Mouse (Mus musculus): Measurements from ENCODE around the gene Actbl2. TPM values are rescaled to one million over a fixed set of nuclear protein-coding genes. Genes with fewer than 3 reads are reported as not detected.

Gene Actbl2
- polyA plus RNA-seq, 1 experiment from 2014 or later = not detected

DNA sequence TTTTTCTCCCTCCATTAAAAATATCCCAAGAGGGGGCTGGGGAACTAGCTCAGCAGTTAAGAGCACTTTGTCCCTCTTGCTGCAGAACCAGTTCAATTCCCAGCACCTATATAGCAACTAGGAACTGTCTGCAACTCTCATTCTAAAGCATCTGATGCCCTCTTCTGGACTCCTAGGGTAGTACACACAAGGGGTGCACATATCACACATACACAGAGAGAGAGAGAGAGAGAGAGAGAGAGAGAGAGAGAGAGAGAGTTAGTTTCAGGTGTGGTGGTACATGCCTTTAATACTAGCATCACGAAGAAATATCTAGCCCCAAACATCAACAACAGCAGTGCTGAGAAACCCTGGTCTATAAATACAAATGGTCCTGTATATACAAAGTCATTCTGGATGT lies 17.5 kb upstream of the Actbl2 start:
- DNase-seq (ENCODE audit: low spot score) (no peak), ATAC-seq (no peak)
- no peak overlapping the region for H3K9ac ChIP-seq (ENCODE audit: low read length)
- H3K4me1 ChIP-seq (ENCODE audit: control insufficient read depth, insufficient read depth, low read length) = no peaks in the 10 kb centered on the region
- H3K27ac ChIP-seq (ENCODE audit: low read depth, low read length) = no peak overlapping the region
- no peaks in the 10 kb centered on the region for H3K9me3 ChIP-seq (replicated peaks; ENCODE audit: control insufficient read depth, low read length)
- H3K4me2 ChIP-seq (ENCODE audit: low read length) = no peak overlapping the region
- H3K4me3 ChIP-seq (ENCODE audit: low read depth, low read length) = no peak overlapping the region
- WGBS = 80% methylated on average over 1 of the region's 1 CpGs
- no peaks in the 10 kb centered on the region for H3K27me3 ChIP-seq (replicated peaks; ENCODE audit: control insufficient read depth, insufficient read depth, low read length)
- no peaks in the 10 kb centered on the region for H3K36me3 ChIP-seq (ENCODE audit: control insufficient read depth, insufficient read depth, low read length)

DNA sequence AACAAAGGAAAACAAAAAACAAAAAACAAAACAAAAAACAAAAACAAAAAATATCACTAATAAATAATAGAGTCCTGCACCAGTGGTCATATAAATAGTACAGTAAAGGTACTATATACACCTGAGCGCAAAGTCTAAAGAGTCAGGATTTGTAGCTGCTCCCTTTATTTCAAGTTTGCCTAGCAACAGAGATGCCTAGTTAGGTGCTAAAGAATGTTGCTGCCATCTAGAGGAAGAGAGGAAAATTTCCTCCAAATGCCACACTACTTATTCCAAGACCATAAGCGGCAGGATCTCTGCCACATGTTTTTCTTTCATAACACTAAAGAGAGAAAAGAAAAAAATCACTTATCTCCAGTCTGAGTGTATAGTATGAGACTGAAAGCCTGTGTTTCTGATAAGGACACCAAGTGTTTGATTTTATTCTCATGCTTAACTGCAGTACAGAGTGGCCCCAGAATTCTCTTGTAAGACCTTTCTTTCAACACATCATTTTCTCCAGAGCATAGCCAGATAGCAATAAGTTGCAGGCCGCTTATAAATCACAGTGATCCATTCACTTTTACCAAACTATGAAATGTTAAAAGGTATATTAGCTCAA lies 16.8 kb upstream of the Actbl2 start:
- Histone ChIP-seq H3K9me3 (replicated peaks; ENCODE audit: control insufficient read depth, low read length) (no peaks in the 10 kb centered on the region), H3K27ac (ENCODE audit: low read depth, low read length) (no peak overlapping the region), H3K4me2 (ENCODE audit: low read length) (no peak overlapping the region), H3K27me3 (replicated peaks; ENCODE audit: control insufficient read depth, insufficient read depth, low read length) (no peaks in the 10 kb centered on the region), H3K9ac (ENCODE audit: low read length) (no peak overlapping the region), H3K36me3 (ENCODE audit: control insufficient read depth, insufficient read depth, low read length) (no peaks in the 10 kb centered on the region), H3K4me1 (ENCODE audit: control insufficient read depth, insufficient read depth, low read length) (no peaks in the 10 kb centered on the region), H3K4me3 (ENCODE audit: low read depth, low read length) (no peak overlapping the region)
- ATAC-seq (peak; percentile 80), DNase-seq (ENCODE audit: low spot score) (peak; percentile 90)
- WGBS = 40% methylated on average over 3 of the region's 3 CpGs

DNA sequence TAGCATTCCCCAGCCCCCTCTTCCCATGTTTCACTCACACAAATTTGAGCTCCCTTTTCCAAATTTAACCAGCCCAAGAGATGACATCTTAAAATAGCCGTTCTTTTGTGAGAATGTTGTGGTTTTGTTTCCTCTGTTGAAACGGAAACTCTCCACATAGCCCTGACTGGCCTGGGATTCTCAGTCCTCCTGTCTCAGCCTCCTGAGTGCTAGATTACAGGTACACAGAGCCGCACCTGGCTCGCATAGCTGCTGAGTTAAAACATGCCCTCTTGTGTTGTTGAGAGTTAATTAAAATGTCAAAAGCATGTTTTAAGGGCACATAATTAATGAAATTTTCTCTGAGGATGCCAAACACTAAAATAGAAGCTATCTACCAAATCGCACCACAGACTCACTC lies 3.7 kb upstream of the Actbl2 start:
- Histone ChIP-seq H3K4me1 (ENCODE audit: control insufficient read depth, insufficient read depth, low read length) (no peaks in the 10 kb centered on the region), H3K27me3 (replicated peaks; ENCODE audit: control insufficient read depth, insufficient read depth, low read length) (no peaks in the 10 kb centered on the region), H3K36me3 (ENCODE audit: control insufficient read depth, insufficient read depth, low read length) (no peaks in the 10 kb centered on the region), H3K9ac (ENCODE audit: low read length) (no peak overlapping the region), H3K27ac (ENCODE audit: low read depth, low read length) (no peak overlapping the region), H3K9me3 (replicated peaks; ENCODE audit: control insufficient read depth, low read length) (no peaks in the 10 kb centered on the region), H3K4me3 (ENCODE audit: low read depth, low read length) (no peak overlapping the region), H3K4me2 (ENCODE audit: low read length) (no peak overlapping the region)
- 89% methylated on average over 5 of the region's 5 CpGs for WGBS
- ATAC-seq (no peak), DNase-seq (ENCODE audit: low spot score) (no peak)

DNA sequence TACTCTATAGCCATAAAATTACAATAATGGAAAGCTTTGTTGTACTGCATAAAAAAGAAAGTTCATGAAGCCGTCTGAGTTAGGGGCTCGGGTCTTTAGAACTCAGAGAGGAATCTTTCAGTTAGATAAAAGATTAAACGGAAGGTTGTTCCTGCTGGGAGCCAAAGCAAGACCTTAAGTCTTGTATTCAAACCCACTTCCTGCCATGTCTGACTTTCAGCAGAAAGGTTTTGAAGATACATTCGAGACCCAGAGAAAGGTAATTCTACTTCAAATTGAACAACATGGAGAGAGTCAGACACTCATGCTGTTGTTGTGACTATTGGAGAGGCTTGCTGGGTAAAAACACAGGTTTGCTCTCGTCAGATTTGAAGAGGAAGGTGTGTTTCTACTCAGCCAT lies 3.0 kb upstream of the Actbl2 start:
- Histone ChIP-seq H3K9me3 (replicated peaks; ENCODE audit: control insufficient read depth, low read length) (no peaks in the 10 kb centered on the region), H3K27me3 (replicated peaks; ENCODE audit: control insufficient read depth, insufficient read depth, low read length) (no peaks in the 10 kb centered on the region), H3K9ac (ENCODE audit: low read length) (no peak overlapping the region), H3K36me3 (ENCODE audit: control insufficient read depth, insufficient read depth, low read length) (no peaks in the 10 kb centered on the region), H3K4me1 (ENCODE audit: control insufficient read depth, insufficient read depth, low read length) (no peaks in the 10 kb centered on the region), H3K4me2 (ENCODE audit: low read length) (no peak overlapping the region), H3K4me3 (ENCODE audit: low read depth, low read length) (no peak overlapping the region), H3K27ac (ENCODE audit: low read depth, low read length) (no peak overlapping the region)
- ATAC-seq (no peak), DNase-seq (ENCODE audit: low spot score) (no peak)
- WGBS = 59% methylated on average over 5 of the region's 5 CpGs

DNA sequence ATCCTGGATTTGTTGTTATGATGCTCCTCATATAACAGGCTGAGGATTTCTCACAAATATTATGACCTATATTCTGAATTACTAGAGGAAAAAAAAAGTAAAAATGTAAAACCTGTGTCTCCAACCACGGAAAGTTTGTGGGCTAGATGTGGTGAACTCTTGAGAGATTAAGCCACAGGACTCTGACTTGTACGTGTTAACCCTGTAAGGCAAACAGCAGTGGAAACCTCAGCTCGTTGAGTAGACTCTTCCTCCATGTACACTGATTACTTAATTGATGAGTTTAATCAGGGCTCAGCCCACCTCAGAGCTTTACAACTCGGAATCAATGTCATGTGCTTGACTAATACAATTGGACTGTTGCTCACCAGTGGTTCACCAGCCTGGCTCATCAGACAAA lies 3.2 kb downstream of the Actbl2 start:
- no peaks in the 10 kb centered on the region for H3K9me3 ChIP-seq (replicated peaks; ENCODE audit: control insufficient read depth, low read length)
- DNase-seq (ENCODE audit: low spot score) = no peak
- no peaks in the 10 kb centered on the region for H3K4me1 ChIP-seq (ENCODE audit: control insufficient read depth, insufficient read depth, low read length)
- ATAC-seq = no peak
- H3K4me2 ChIP-seq (ENCODE audit: low read length) = no peak overlapping the region
- H3K4me3 ChIP-seq (ENCODE audit: low read depth, low read length) = no peak overlapping the region
- no peaks in the 10 kb centered on the region for H3K36me3 ChIP-seq (ENCODE audit: control insufficient read depth, insufficient read depth, low read length)
- no peak overlapping the region for H3K27ac ChIP-seq (ENCODE audit: low read depth, low read length)
- no peak overlapping the region for H3K9ac ChIP-seq (ENCODE audit: low read length)
- no peaks in the 10 kb centered on the region for H3K27me3 ChIP-seq (replicated peaks; ENCODE audit: control insufficient read depth, insufficient read depth, low read length)
- 67% methylated on average over 4 of the region's 4 CpGs for WGBS

DNA sequence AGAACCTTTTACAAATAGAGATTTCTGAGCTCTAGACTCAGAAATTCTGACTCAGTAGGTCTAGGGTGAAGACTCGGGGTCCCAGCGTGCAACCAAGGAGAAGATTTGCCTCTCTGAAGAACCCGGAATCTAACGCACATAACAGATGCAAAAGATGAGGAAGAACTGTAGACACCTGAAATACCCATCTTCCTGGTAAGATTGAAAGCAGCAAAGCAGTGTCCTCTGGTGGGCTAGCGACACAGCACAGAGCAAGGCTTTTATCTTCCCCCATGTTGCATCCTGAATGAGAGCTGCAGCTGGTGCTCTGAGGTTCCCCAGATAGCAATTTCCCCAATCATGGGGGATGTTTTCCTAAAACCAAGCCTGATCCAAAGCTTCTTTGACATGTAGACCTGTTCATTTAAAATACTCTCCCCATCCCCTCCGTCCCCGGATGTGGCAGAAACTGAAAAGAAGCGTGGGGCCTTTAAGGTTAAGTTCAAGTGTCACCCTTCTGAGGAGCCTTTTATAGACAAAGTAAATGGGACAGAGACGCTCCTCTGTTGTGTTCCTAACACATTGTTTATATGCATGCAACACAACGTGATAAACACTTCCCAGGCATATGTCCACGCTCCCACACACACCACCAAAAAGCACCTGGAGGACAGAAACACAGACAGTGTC lies 3.7 kb downstream of the Actbl2 start:
- no peaks in the 10 kb centered on the region for H3K9me3 ChIP-seq (replicated peaks; ENCODE audit: control insufficient read depth, low read length)
- ATAC-seq = no peak; the same call in 1 of the 2 replicates
- WGBS = 78% methylated on average over 11 of the region's 11 CpGs
- no peak overlapping the region for H3K4me2 ChIP-seq (ENCODE audit: low read length)
- no peak overlapping the region for H3K9ac ChIP-seq (ENCODE audit: low read length)
- DNase-seq (ENCODE audit: low spot score) = no peak
- no peaks in the 10 kb centered on the region for H3K27me3 ChIP-seq (replicated peaks; ENCODE audit: control insufficient read depth, insufficient read depth, low read length)
- H3K27ac ChIP-seq (ENCODE audit: low read depth, low read length) = no peak overlapping the region
- no peaks in the 10 kb centered on the region for H3K4me1 ChIP-seq (ENCODE audit: control insufficient read depth, insufficient read depth, low read length)
- H3K36me3 ChIP-seq (ENCODE audit: control insufficient read depth, insufficient read depth, low read length) = no peaks in the 10 kb centered on the region
- no peak overlapping the region for H3K4me3 ChIP-seq (ENCODE audit: low read depth, low read length)

DNA sequence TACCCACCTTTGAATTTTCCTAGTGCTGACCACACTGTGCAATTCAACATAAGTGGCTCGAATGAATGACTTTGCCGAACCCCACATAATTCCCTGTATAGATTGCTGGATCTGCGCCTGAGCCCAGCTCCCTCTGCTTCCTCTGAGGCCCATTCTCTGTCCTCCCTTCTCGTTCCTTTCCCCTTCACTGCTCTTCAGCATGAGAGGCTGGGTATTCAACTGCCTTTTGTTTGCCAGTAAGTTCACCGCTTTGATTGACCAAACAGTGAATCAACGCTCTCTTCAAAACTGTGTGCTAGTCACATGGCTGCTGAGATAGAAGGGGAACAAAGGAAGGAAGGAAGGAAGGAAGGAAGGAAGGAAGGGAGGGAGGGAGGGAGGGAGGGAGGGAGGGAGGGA lies 4.3 kb downstream of the Actbl2 start:
- ATAC-seq (no peak; the same call in 1 of the 2 replicates), DNase-seq (ENCODE audit: low spot score) (no peak)
- no peak overlapping the region for H3K27ac ChIP-seq (ENCODE audit: low read depth, low read length)
- no peaks in the 10 kb centered on the region for H3K4me1 ChIP-seq (ENCODE audit: control insufficient read depth, insufficient read depth, low read length)
- no peaks in the 10 kb centered on the region for H3K9me3 ChIP-seq (replicated peaks; ENCODE audit: control insufficient read depth, low read length)
- H3K9ac ChIP-seq (ENCODE audit: low read length) = no peak overlapping the region
- H3K4me2 ChIP-seq (ENCODE audit: low read length) = no peak overlapping the region
- H3K36me3 ChIP-seq (ENCODE audit: control insufficient read depth, insufficient read depth, low read length) = no peaks in the 10 kb centered on the region
- H3K4me3 ChIP-seq (ENCODE audit: low read depth, low read length) = no peak overlapping the region
- no peaks in the 10 kb centered on the region for H3K27me3 ChIP-seq (replicated peaks; ENCODE audit: control insufficient read depth, insufficient read depth, low read length)
- WGBS = 23% methylated on average over 6 of the region's 6 CpGs

DNA sequence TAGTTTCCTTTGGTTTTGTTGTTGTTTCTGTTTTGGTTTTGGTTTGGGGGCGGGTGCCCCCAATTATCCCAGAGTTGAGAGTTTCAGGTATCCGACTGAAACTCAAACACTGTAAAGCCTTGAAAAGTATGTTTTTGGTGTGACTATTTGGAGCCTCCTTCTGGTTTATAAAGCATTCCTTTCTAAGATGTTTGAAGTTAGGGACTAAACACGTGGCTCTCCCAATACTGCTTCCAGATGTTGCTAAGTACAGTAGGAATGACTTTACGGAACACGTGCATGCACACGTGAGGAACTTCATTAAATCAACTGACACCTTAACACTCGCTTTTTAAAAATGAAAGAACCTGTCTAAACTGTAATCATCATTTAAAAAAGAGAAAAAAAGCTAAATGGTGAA lies 4.9 kb downstream of the Actbl2 start:
- no peak overlapping the region for H3K4me2 ChIP-seq (ENCODE audit: low read length)
- H3K4me3 ChIP-seq (ENCODE audit: low read depth, low read length) = no peak overlapping the region
- H3K27ac ChIP-seq (ENCODE audit: low read depth, low read length) = no peak overlapping the region
- no peaks in the 10 kb centered on the region for H3K27me3 ChIP-seq (replicated peaks; ENCODE audit: control insufficient read depth, insufficient read depth, low read length)
- no peak overlapping the region for H3K9ac ChIP-seq (ENCODE audit: low read length)
- no peaks in the 10 kb centered on the region for H3K9me3 ChIP-seq (replicated peaks; ENCODE audit: control insufficient read depth, low read length)
- H3K4me1 ChIP-seq (ENCODE audit: control insufficient read depth, insufficient read depth, low read length) = no peaks in the 10 kb centered on the region
- ATAC-seq = no peak
- WGBS = 82% methylated on average over 7 of the region's 7 CpGs
- no peak for DNase-seq (ENCODE audit: low spot score)
- H3K36me3 ChIP-seq (ENCODE audit: control insufficient read depth, insufficient read depth, low read length) = no peaks in the 10 kb centered on the region

DNA sequence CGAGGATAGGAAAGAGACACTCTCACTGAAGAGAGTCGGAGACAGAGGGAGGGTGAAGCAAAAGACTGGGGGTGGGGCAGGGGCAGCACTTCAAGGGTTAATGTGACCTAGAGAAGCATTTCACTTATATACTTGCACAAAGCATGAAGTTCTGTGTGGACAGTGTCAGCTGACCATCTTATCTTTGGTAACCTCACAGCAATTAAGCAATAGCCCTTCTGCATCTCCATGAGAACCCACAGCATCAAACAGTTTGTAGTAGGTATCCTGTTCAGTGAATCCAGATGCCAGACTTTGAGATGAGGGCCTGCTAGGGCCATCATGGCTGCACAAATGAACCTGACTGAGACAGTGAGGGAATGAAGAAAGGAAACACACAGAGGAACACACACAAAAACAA lies 8.4 kb downstream of the Actbl2 start:
- H3K4me3 ChIP-seq (ENCODE audit: low read depth, low read length) = no peak overlapping the region
- H3K27me3 ChIP-seq (replicated peaks; ENCODE audit: control insufficient read depth, insufficient read depth, low read length) = no peaks in the 10 kb centered on the region
- H3K4me1 ChIP-seq (ENCODE audit: control insufficient read depth, insufficient read depth, low read length) = no peaks in the 10 kb centered on the region
- no peaks in the 10 kb centered on the region for H3K9me3 ChIP-seq (replicated peaks; ENCODE audit: control insufficient read depth, low read length)
- no peaks in the 10 kb centered on the region for H3K36me3 ChIP-seq (ENCODE audit: control insufficient read depth, insufficient read depth, low read length)
- no peak overlapping the region for H3K9ac ChIP-seq (ENCODE audit: low read length)
- 88% methylated on average over 2 of the region's 2 CpGs for WGBS
- no peak overlapping the region for H3K27ac ChIP-seq (ENCODE audit: low read depth, low read length)
- ATAC-seq (no peak), DNase-seq (ENCODE audit: low spot score) (no peak)
- no peak overlapping the region for H3K4me2 ChIP-seq (ENCODE audit: low read length)

All from forebrain, embryonic 14.5 days (tissue).